Mouse (Mus musculus) ES-E14 (cell line): Measurements from ENCODE around the gene Ttll12.

Experiments used
- HCFC1 ChIP-seq: IDR thresholded peaks from 2 replicates; pipeline ENCODE4 v1.6.1; 2012; ENCODE audit warnings: low read length, inconsistent platforms, borderline replicate concordance; ENCODE audit not compliant: insufficient read depth
- MAFK ChIP-seq: IDR thresholded peaks from 2 replicates; pipeline ENCODE4 v1.6.1; 2014; ENCODE audit warnings: mild to moderate bottlenecking, low read depth, low read length, inconsistent platforms; ENCODE audit not compliant: insufficient read depth
- ZC3H11A ChIP-seq: IDR thresholded peaks from 2 replicates; pipeline ENCODE4 v1.6.1; 2012; ENCODE audit warnings: low read depth, mild to moderate bottlenecking, inconsistent platforms, low read length, borderline replicate concordance
- ZNF384 ChIP-seq: IDR thresholded peaks from 2 replicates; pipeline ENCODE4 v1.6.1; 2012; ENCODE audit warnings: low read depth, low read length, inconsistent platforms

DNA sequence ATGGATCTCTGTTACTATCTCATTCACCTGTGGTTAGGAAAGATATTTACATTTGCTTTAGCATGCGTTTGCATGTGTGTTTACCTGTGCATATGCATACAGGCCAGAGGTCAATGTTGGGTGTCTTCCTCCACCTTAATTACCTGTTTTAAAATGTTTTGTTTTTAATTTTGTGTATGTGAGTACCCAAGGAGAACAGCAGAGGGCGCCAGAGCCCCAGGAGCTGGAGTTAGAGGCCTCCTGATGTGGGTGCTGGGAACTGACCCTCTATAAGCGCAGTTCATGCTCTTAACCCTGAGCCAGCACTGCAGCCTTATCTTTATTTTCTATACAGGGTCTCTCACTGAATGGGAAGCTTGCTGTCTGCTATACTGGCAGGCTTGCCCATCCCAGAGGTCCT is 34.8 kb upstream of the Ttll12 start:
- TF ChIP-seq MAFK (no peak), ZC3H11A (no peak), ZNF384 (no peak), HCFC1 (no peak)
